Comparison of ENCODE assay signal across 8 mouse cellular contexts in the genomic region with DNA sequence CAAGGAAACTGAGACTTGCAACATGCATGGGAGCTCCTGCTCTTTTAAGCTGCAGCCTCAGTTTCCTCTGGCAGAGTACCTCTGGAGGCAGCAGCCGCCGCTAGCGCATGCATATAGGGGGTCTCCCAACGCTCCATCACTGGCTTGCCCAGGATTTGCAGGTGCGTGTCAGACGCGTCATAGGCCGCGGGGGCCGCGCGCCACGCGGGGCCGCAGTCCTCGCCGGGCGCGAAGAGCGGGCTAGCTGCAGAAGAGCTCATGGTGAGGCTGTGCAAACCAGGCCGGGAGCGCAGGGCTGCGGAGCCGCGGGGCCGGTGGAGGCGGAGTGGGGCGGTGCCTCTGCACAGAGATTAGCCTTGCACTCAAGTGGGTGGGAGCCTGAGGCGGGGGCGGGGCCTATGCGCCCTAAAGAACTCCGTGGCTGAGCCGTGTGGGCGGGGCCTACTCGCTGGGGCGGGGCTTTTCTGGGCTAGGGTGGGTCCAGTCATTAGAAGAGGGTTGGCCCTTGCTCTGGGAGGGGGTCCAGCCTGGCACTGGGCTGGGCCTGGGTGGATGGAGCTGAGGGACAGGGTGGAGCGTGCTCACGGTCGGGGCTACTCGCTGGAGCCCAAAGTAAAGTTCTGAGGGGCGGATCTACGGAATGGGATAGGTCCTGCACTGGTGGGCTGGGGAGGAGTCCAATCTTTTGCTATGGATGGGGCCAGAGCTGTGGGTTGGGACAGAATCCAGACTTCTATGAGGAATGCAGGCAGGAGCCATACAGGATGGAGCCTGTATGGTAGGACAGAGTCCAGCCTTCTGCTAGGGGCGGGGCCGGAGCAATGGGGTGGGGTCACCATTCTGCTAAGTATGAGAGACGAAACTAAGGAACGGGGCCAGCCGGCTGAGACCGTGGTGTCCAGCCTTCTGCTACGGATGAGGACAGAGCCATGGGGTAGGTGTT. TPM values are rescaled to one million over a fixed set of nuclear protein-coding genes. Genes with fewer than 3 reads are reported as not detected.
DNase-seq lines count a peak whose midpoint lies in the region; ATAC-seq lines count a peak whose summit lies in the region.

Gene Gamt (minus strand): TSS at position 371 of the 943 bp plus-strand sequence.
Gene Dazap1 (plus strand): TSS at position 845 of the 943 bp plus-strand sequence.

- H3K4me2 ChIP-seq in lung, embryonic 16.5 days (ENCODE audit: low read depth, low read length) = peak within 1 kb of the TSS; percentile 89

- peaks cover 19% of the 10 kb centered on the region for H3K4me1 ChIP-seq in lung, embryonic 16.5 days (replicated peaks; ENCODE audit: control insufficient read depth, insufficient read depth, low read length)

- peak; percentile 80 for DNase-seq in MEL-GATA-1-ER (ENCODE audit: extremely low read depth, low read depth)
- peak; percentile 92 for DNase-seq in cerebellum, adult 8-10 months
- DNase-seq in forelimb bud, embryonic 11.5 days (ENCODE audit: low read depth, low spot score) = peak; percentile 94
- DNase-seq in layer of hippocampus, adult 9-10 months (ENCODE audit: low spot score) = peak; percentile 74
- DNase-seq in ovary, postnatal 10 days (ENCODE audit: low spot score) = peak; percentile 87
- peak; percentile 79 to 86 for DNase-seq in thymus, postnatal 10 days (ENCODE audit: low spot score in 2 of 2)

- H3K36me3 ChIP-seq in lung, embryonic 16.5 days (ENCODE audit: control insufficient read depth, insufficient read depth, low read length) = peaks cover 11% of the 10 kb centered on the region

- no peaks in the 10 kb centered on the region for H3K9me3 ChIP-seq in lung, embryonic 16.5 days (ENCODE audit: control insufficient read depth, low read length)

- ATAC-seq in hematopoietic stem cell, adult 5-6 weeks (replicated peaks in 1 of 2; ENCODE audit: insufficient read depth in 1 of 2, low FRiP score in 2 of 2, low TSS enrichment in 1 of 2, low read depth in 1 of 2, poor library complexity in 2 of 2, severe bottlenecking in 2 of 2) = peak; percentile 54 to 57
- ATAC-seq in lung, embryonic 16.5 days (ENCODE audit: low read depth) = peak; percentile 90

- peak within 1 kb of the TSS; percentile 63 for H3K4me3 ChIP-seq in lung, embryonic 16.5 days (ENCODE audit: low read length)

- WGBS in lung, embryonic 16.5 days = under 1% methylated on average over 49 of the region's 49 CpGs

- H3K27ac ChIP-seq in lung, embryonic 16.5 days (ENCODE audit: low read length) = peak within 1 kb of the TSS; percentile 100

- peak within 1 kb of the TSS; percentile 75 for H3K9ac ChIP-seq in lung, embryonic 16.5 days (ENCODE audit: low read length)

- H3K27me3 ChIP-seq in lung, embryonic 16.5 days (ENCODE audit: control insufficient read depth, insufficient read depth, low read depth, low read length) = no peaks in the 10 kb centered on the region

RNA-seq across cellular contexts. Expression of gene Gamt, which starts in this region (rescaled TPM):
- total RNA-seq in hematopoietic stem cell, adult 5-6 weeks (2017) = 0.81 and 1.8 TPM in 2 replicates
- 27.5 and 32.8 TPM in 2 replicates for polyA plus RNA-seq in lung, embryonic 16.5 days (2015; fragmentation: Nextera tagmentation; extraction: Ambion mirVana)

RNA-seq across cellular contexts. Expression of gene Dazap1, which starts in this region (rescaled TPM):
- 150 and 329 TPM in 2 replicates for total RNA-seq in hematopoietic stem cell, adult 5-6 weeks (2017)
- 45.4 and 50.6 TPM in 2 replicates for polyA plus RNA-seq in lung, embryonic 16.5 days (2015; fragmentation: Nextera tagmentation; extraction: Ambion mirVana)

Comparison
In these comparisons a context has a peak if more than half of its experiments do, and no peak if none do; other contexts are left out.
1. Peak in every context shown above with its lines: DNase-seq, ATAC-seq, H3K4me3 ChIP-seq and H3K27ac ChIP-seq.